Mouse (Mus musculus) thymus, adult 2 months (tissue): ENCODE measurements around the gene Tmem266.

Experiments
- CTCF ChIP-seq: fragments of 200-500 bp; IDR thresholded peaks from 2 replicates; pipeline ENCODE4 v1.5.1; 2012; ENCODE audit warnings: mild to moderate bottlenecking, control low read depth, low read length, moderate library complexity, borderline replicate concordance; ENCODE audit not compliant: control insufficient read depth, poor library complexity, insufficient read depth; ENCODE audit errors: extremely low read depth
- POLR2A ChIP-seq: fragments of 200-500 bp; IDR thresholded peaks from 2 replicates; pipeline ENCODE4 v1.6.1; 2012; ENCODE audit warnings: mild to moderate bottlenecking, low read length, control low read depth, moderate library complexity; ENCODE audit not compliant: control insufficient read depth, poor library complexity, insufficient read depth; ENCODE audit errors: extremely low read depth

DNA sequence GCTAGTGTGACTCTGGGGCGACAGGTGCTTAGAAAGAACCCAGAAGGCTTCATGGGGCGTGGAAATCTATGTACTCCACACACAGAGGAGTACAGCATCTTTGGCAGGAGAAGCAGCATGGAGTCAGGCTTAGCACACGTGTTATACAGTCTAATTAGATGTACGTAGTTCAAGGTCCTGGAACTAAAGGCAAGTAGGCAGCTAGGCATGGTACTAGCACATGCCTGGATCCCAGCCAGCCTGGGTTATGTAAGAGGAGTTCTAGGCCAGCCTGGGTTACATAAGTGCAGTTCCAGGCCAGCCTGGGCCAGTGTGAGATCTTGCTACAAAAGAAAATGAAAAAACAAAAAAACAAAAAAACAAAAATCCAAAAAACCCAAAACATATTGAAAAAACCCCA, 49.2 kb upstream of the Tmem266 start:
- TF ChIP-seq CTCF (no peak), POLR2A (no peak)
